Mouse (Mus musculus) spleen, adult 12 weeks (tissue): ENCODE data around the gene Cdk5rap3.
A peak's percentile ranks its signal among the peaks of the same experiment; 100 is the strongest.

Experiments used
- DNase-seq: peaks from one replicate; pipeline ENCODE4 v3.0.0; 2022; ENCODE audit warnings: low spot score

The Cdk5rap3 gene

DNA sequence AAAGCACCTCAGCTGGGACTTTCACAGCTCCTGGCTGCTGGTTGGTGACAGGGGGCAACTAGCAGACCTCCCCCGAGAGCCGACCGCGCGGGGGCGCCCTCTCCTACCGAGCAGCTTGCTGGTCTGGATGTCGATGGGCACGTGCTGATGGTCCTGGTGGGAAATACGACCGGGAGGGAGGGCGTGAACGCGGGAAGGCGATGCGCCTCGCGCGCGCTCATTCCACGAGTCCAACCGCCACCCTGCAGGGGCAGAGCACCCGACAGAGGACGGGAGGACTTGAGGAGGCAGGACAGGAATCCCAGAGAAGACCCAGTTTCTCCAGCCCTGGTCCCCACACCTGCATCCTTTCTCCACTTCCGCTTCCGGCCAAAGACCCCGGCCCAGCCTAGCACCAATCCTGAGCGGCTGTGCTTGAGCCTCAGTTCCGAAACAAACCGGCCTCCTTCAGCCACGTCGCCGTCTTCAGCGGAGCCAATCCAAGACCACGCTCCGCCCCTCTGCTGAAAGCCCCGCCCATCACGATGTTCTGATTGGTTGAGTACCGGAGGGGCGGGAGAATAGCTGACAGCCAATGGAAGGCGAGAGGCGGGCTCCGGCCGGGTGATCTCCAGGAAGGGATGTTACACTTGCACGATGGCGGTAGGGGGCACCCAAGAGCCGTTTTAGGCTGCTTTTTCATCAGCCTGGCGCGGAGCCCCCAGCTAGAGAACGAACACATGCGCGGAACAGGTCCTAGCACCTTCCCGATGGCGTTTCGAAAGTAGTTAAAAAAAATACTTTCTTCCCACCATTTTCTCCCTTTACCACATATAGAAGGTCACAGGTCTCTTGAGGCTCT lies at the start of gene Cdk5rap3:
TSS of gene Cdk5rap3 (minus strand) at position 453 of the 841 bp plus-strand sequence.
- DNase-seq, result peak; percentile 100

DNA sequence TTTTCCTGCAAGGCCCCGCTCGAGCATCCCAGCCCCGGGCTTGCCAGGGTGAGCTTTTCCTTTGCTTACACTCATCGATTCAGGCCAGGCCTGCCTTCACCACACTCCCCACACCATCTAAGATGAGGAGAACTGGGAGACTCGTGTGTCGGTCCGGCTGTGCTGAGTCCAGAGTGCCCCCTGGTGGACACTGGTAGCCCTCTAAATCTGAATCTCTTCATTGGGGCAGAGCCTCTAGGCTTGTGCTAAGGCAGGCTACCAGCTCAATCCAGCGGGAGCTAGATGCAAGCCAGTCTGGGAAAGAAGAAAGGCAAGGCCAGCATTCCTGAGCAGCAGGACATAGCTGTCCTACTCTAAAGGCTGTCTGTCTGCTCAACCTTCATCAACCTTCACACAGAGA lies 47.3 kb upstream of the Cdk5rap3 start:
- DNase-seq, result peak; percentile 78

DNA sequence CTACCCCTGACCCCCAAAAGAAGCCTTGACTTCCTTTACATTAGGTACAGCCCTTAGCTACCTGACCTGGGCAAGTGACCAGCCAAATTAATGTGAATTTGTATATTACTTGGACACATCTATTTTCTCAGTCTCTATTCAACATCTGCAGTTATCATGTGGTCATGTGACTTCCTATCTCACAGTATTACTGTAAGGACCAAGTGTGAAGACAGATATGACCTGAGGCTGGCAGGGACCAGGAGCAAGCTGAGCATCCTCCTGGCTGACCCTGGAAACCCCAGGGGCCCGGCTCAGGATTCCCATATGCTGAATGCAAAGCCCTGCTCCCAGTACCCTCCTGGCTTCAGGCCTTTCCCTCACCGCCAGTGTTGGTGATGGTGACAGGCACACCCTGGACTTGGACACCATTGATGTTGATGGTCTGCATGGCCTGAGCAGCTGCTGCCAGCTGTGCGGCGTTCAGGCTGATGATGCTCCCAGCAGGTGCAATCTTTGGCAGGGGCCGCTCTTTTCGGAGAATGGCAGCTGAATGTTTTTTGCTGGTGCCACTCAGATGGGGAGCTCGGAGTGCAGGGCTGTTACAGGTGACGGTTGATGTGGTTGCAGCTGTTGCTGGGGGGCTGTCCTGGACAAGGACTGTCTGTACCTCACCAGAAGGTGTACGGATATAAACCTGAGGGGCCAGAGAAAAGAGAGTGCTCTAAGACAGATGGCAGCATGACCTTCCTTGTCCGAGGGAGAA lies 40.9 kb upstream of the Cdk5rap3 start:
- no peak for DNase-seq

DNA sequence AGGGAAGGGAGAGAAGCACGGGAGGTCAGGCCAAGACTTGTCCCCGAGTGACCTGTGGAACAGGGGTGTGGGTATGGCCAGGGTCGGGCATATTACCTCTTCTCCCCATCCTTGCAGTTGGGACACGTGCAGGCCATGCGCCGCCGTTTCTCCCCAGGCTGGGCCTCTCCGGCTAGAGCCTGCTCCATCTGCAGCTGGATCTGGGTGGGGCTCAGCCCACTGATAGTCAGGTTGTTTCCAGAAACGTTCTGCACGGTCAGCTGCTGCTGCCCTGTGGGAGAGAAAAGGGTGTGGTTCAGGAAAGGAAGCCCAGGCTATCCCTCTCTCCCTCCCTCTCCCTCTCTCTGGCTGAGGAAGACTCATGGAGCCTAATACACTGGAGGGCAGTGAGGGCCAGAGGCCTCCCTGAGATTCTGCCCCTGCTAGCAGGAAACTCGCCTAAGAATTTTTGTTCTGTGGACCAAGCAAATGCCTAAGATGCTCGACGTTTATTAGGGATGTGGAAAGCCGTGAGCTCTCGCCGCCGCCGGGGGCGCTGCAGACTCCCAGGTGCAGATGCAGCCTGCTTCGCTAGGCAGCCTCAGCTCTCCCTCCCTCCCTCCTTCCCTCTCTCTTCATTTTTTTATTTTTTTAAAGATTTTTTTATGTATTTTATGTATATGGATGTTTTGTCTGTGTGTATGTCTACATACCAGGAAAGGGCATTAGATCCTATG lies 39.9 kb upstream of the Cdk5rap3 start:
- no peak for DNase-seq

DNA sequence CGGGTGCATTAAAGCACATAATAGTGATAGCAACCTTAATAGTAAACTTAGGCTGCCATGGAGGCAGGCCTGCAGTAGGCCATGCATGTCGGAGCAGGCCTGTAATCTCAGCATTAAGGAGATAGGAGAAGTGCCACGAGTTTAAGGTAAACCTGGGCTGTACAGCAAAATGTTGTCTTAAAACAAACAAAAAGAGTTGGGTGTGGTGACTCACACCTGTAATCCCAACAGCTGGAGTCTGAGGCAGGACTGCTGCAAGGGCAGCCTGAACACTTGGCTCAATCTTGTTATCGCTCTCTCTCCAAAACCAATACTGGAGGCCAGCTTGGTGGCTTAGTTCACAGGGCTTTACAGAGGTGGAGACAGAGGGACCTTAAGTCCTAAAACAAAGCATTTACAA lies 38.8 kb upstream of the Cdk5rap3 start:
- DNase-seq, result no peak

DNA sequence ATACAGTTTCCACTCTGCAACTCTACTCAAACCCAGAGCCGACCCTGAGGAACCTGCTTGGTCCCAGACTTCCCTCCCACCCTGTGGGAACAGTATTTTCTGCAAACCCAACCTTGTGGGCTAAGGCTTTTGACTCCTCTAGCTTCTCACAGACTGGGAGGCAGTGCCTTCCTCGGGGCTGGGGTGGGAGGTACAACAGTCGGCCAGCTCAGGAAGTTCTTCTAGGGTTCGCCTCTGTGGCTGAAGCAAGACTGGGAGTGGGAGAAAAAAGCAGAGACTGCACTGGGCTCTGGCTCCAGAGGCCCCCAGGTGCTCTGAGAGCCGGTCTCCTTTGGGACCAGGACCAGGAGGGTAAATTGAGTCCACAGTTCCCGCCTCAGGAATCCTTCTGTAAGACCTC lies 36.6 kb upstream of the Cdk5rap3 start:
- DNase-seq, result no peak

DNA sequence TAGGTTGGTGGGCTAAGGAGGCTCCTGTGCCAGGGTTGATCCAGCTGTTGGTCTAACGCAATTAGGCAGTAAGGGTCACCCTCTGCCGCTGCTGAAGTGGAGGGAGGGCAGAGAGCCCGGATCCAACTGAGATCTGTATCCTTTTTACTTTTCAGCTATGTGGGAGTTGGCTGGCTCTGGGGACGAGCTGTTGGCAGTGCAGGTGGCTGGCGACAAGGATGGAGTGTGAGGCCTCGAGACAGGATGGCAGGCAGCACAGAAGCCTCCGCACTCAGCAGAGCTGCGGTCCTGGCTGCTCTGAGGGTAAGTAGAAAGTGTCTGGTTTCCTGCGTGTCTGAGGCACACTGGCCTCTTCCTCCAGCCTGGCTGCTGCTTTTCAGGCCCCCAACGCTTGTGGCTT lies 36.1 kb upstream of the Cdk5rap3 start:
- DNase-seq, result no peak

DNA sequence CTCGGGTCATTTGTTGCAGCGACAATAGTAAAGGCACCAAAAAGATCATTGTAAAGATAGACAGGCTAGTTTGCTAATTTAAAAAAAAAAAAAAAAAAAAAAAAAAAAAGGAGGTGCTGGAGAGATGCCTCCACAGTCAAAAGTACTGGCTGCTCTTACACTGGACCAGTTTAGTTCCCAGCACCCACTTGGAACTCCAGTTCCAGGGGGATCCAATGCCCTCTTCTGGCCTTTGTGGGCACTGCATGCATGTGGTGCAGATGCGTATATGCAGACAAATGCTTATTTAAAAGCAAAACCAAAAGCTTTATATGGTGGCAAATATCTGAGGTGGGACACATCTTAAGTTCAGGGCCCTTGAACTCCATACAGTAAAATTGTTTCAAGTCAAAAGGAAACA lies 34.5 kb upstream of the Cdk5rap3 start:
- no peak for DNase-seq

DNA sequence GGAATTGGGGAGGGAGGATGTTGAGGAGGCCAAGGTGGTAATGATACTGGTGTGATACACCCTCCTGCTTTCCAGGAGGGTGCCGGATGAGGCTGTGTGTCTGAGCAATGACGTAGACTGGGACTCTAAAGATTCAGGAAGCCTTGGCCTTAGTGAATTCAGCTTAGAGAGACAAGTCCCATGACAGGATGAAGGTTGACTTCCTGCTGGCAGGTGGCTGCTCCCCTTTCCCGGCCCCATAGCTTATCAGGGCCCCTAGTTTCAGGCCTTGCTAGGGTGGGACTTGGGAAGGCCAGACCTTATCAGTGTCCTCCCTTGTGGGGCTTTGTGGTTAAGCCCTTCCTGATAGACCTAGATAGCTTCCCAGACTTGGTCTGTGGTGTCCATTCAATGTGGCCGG lies 31.6 kb upstream of the Cdk5rap3 start:
- no peak for DNase-seq

DNA sequence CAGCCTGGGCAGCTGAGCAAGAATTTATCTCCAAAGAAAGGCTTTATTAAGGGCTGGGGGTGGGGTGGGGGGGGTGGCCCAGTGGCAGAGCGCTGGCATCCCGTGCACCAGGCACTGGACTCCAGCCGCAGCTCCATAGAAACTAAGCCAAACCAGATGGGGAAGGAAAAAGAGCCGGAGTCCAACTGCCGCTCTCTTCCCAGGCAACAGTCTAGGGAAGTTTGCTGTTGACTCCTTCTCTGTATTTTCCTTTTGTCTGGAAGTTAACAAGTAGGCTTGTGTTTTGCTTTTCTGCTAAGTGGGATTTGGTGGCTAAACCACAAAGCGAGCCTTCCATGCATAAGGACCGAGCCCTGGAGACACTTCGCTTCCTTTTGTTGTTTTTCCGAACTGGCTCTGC lies 30.2 kb upstream of the Cdk5rap3 start:
- DNase-seq, result no peak

DNA sequence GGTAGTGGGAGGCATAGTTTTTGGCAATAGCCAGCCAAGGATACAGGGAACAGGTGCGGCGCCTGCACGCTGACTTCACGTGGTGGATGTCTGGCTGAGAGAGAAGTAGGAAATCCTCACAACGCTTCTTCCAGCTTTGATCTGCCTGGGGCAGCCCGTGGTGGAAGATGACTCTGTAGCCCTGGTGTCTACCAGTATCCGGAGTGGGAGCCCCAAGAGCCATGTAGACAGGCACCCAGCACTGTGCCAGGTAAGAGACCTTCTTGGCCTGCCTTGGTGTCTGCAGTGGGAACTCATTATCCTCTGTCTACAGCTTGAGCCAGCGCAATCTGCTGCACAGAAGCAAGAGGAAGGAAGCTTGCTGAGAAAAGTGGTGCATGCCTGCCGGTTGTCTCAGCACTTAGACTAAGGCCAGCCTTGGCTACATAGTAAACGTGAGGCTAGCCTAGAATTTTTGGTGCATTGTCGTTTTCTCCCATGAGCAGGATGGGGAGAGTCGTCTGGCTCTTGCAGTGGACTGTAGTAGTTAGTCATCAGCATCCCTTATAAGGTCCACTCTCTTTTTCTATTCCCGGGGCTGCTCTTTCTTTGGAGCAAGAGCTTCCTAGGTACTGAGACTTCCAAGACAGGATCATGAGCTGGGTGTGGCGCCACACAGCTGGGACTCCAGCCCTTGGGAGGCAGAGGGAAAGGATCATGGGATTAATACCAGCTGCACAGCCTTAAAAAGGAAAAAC lies 28.7 kb upstream of the Cdk5rap3 start:
- DNase-seq, result no peak

DNA sequence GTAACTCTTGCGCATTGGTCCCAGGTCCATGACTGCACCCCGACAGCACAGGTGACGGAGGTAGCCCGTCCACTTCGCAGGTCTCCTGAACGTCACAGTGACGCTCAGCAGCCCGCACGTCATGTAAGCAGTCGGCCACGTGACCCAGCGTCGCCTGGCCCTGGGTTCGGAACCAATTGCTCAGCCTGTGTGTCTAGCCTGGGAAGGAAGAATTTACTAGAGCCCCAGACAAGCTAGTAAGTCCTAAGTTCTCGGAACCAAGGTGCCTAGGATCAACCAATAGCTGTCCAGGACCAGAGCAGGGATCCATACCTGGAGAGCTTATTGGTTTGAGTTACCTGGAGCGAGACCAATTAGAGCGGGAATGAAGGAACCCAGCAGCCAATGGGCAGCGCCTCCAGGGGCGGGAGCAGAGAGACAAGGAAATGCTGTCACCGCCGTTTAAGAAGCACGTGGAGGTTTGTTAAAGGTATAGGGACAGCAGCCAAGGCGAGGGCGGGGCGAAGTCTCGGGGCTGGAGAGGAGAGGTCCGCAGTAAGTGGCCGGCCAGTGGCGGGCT lies 27.5 kb upstream of the Cdk5rap3 start, which contains the start of gene Pnpo:
TSS of gene Pnpo (minus strand) at position 241 of the 559 bp plus-strand sequence.
- DNase-seq, result peak; percentile 86

DNA sequence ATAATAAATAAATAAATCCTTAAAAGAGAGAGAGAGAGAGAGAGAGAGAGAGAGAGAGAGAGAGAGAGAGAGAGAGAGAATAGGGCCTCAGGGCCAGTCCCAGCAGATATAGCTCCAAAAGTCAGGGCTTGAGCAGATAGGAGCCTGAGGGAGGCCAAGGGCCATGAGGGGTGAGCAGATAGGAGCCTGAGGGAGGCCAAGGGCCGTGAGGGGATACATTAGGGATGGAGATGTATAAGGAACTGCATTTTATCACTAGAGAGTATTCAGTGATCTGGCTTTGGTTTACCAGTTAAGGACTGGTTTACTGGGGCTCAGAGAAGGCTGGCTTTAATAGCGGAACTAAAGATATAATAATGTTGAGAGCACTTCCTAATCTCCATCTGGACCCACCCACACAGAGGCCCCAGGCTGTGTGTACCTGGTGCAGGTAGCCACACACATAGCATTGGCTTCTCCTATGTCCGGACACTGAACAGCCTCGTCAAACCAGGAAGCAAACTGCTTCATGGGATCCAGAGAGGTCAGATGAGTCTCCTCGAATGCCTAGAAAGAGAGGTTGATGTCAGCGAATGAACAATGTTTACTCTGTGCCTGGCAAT lies 25.8 kb upstream of the Cdk5rap3 start:
- no peak for DNase-seq

DNA sequence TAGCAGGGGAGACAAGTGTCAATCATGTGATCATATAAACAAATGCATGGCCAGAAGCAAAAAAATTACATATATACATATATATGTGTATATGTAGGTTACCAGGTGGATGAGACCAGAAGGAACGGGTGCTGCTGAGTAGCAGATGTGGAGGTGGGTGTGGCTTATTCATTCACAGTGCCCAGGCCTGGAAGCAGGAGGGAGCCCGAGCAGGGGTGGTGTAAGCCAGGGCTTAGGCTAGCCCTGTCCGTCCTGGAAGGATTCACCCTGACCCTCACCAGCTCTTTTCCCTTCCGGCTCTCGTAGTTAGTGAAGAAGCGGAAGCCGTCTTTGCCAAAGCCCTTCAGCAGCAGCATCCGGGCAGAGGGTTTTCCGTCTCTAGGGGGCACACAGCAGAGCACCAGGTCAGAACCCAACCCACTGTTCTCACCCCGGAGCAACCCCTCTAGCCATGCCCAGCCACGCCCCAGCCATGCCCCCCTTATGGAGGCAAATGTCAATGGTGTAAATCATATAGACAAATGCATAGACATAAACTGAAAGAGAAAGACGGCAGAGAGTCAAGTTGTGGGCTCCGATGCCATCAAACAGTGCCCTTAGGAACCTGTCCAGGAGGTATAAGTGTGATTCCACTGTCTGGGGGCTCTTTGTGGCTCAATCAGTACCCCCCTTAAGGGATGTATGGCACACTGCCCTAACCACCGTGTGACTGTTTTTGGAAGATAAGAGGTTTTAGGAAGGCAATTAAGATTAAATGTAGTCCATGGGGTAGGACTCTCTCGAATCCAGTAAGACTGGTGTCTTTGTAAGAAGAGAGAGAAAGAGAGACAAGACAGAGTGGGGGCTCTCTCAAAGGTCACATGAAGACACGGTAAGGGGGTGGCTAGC lies 24.5 kb upstream of the Cdk5rap3 start:
- peak; percentile 71 for DNase-seq

DNA sequence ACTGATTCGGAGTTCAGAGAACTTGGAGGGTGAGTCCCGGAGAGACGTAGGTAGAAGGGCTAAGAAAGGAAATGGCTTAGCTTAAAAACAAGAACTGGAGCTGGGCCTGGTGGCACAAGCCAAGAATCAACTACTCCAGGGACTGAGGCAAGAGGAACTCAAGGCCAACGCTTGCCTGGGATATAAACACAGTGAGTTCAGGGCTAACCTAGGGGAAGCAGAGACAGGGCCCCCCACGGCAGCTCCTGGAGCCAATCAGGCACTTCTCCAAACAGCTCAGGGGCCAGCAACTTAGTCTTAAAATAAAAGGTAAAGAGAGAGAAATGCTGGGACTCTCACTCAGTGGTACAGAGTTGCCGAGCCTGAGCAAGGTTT lies 22.1 kb upstream of the Cdk5rap3 start:
- no peak for DNase-seq

DNA sequence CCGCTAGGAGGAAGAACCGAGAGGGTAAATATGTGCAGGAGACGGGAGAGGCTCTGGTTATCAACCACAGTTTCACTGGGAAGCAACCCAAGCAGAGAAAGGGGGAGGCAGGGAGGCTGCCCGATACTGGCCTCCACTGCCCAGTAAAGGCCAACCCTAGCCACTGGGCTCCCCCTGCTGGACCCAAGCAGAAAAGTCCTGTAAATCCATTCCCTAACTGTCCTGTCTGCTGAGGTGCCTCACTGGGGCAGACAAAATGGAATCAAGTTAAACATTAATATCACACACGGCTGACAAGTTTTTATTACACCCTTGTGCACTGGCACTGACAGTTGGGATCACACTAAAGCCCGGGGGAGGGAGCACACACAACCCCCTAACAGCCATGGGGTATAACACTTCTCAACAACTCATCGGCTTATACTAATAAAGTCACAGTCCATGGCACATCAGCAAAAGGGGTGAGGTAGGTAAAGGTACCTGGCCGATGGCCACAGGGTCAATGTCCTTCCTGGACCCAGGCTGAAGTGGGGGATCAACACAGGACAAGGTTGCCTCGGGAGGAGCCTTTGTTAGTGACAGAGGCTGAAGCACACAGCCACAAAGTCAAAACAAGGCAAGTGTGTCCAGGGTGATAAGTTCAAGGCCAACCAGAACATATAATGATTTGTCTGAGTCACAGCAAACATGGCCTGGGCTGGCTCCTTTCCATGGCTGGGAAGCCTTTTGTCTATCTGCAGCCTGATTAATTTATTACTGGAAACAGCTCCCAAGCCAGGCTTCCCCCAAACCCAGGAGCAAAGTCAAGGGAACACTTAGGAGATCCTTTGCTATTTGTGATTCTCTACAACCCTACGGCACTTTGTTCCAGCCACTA lies 21.5 kb upstream of the Cdk5rap3 start:
- no peak for DNase-seq

DNA sequence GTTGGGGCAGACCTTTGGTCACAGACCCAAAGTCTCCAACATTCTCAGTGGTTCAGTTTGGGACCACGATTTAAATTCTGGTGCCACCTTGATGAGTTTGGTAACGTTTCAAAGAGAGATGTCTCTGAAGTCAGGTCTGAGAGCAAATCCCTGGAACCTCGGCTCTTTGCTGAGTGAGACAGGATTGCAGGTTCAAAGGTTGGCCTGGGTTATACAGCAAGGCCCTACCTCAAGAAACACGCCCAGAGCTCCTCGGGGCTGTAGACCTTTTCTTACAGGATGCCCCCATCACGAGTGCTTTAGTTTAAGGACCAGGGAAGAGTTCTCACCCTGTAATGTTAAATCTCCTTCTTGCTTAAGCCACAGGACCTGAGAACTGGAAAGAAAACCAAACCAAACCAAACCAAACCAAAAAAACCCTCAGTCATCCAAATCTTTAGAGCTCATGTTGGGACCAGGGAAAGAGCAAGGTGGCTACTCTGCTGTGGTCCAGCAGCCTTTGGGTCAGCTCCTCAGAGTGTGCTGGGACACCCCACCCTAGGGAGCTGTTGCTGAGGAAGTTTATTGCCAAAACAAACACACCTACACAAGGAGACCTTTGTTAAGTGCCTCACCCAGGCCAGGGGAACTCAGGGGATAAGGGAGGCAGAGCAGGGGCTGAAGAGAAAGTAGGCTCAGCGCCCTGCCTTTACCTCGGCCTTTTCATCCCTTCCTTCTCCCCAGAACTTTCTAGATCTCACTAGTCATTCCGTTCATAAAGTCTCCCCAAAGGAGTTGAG lies 19.8 kb upstream of the Cdk5rap3 start:
- DNase-seq, result no peak

DNA sequence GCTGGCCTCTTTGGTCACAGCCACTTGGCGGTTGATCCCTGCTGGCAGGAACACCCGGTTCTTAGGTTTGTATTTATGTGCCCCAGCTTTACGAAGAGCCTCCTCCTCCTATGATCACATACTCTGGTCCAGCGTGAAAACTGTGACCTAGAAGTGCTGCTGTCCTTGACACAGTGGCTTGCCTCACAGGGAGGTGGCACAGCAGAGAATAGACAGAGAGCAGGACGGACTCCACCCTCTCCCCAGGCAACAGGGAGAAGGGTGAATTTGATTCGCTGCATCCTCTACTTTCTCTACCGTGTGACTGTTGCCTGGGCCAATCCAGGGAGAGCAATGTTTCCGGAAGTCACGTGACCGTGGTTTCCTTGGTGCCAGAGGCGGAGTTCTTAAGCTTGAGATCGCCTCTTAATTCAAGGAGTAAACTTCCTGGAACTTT lies 18.6 kb upstream of the Cdk5rap3 start:
- no peak for DNase-seq
